Mouse (Mus musculus) kidney, adult 18-20 months (tissue): ENCODE data around the gene Acaa1a.

Experiments
- DNase-seq: peaks from one replicate; pipeline ENCODE4 v3.0.0; 2021

The Acaa1a gene

GRCm38 (mm10) chr9:119339558-119340211, at the start of gene Acaa1a:
Acaa1a (plus strand) TSS chr9:119339676.
- DNase-seq, result peak; percentile 85

- DNase-seq, result no peak
Measured at GRCm38 (mm10) chr9:119290791-119291190, 48.7 kb upstream of the Acaa1a start.

- DNase-seq, result no peak
Measured at GRCm38 (mm10) chr9:119297696-119298095, 41.8 kb upstream of the Acaa1a start.

- DNase-seq, result no peak
Measured at GRCm38 (mm10) chr9:119298563-119298962, 40.9 kb upstream of the Acaa1a start.

- DNase-seq, result no peak
Measured at GRCm38 (mm10) chr9:119305863-119306262, 33.6 kb upstream of the Acaa1a start.

GRCm38 (mm10) chr9:119309067-119309466, 30.4 kb upstream of the Acaa1a start:
- DNase-seq, result no peak

GRCm38 (mm10) chr9:119313096-119313495, 26.4 kb upstream of the Acaa1a start:
- no peak for DNase-seq

- DNase-seq, result no peak
Measured at GRCm38 (mm10) chr9:119318891-119319290, 20.6 kb upstream of the Acaa1a start.

- DNase-seq, result no peak
Measured at GRCm38 (mm10) chr9:119320446-119320845, 19.0 kb upstream of the Acaa1a start.

GRCm38 (mm10) chr9:119320946-119321345, 18.5 kb upstream of the Acaa1a start:
- no peak for DNase-seq

GRCm38 (mm10) chr9:119321392-119322229, 17.9 kb upstream of the Acaa1a start:
- DNase-seq, result no peak

- DNase-seq, result peak; percentile 100
Measured at GRCm38 (mm10) chr9:119322289-119323259, 16.9 kb upstream of the Acaa1a start, which contains the start of gene Oxsr1. Oxsr1 (minus strand) TSS chr9:119322427.

- no peak for DNase-seq
Measured at GRCm38 (mm10) chr9:119323260-119323645, 16.2 kb upstream of the Acaa1a start.

- no peak for DNase-seq
Measured at GRCm38 (mm10) chr9:119324130-119324529, 15.3 kb upstream of the Acaa1a start.

- DNase-seq, result no peak
Measured at GRCm38 (mm10) chr9:119328488-119328887, 11.0 kb upstream of the Acaa1a start.

GRCm38 (mm10) chr9:119330186-119330963, 9.1 kb upstream of the Acaa1a start:
- no peak for DNase-seq

- DNase-seq, result peak; percentile 51
Measured at GRCm38 (mm10) chr9:119334324-119334723, 5.2 kb upstream of the Acaa1a start.

GRCm38 (mm10) chr9:119334834-119335233, 4.6 kb upstream of the Acaa1a start:
- no peak for DNase-seq

GRCm38 (mm10) chr9:119335571-119335970, 3.9 kb upstream of the Acaa1a start:
- no peak for DNase-seq

GRCm38 (mm10) chr9:119337842-119338241, 1.6 kb upstream of the Acaa1a start:
- DNase-seq, result no peak

GRCm38 (mm10) chr9:119338350-119338749, 1.1 kb upstream of the Acaa1a start:
- DNase-seq, result no peak

- DNase-seq, result no peak
Measured at GRCm38 (mm10) chr9:119339106-119339505, 370 bp upstream of the Acaa1a start.
